Comparison of ENCODE assay signal across 8 mouse cellular contexts in the genomic region with DNA sequence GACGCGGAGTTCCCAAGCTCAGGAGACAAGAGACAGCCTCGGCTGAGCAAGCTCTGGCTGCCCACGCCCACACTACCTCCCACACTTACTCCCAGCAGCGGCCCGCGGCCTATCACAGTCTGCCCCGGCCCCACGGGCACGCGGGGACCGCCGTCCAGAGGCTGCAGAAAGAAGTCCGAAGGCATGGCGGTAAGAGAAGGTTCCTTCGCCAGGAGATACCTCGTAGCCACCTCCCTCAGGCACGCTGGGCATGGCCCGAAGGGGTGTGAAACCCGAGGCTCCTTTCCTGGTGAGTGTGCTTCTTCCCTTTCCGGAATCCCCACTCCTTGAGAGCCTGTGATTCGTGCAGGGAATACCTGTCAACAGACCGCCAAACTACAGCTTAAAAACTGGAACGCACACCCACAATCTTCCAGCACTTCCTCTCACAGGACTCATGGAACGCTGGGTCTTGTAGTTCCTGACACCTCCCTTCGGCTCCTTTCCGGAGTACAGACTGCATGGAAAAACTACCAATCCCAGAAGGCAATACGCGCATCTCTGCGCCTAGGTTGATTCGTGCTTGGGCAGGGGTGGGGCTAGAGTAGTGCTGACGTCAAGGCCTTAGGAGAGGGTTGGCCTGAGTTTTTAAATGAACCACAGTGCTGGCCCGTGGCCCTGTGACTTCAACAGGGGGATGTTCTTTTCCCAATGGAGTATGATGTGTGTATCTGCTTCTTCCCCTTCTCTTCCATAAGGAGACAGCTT. TPM values are rescaled to one million over a fixed set of nuclear protein-coding genes. Genes with fewer than 3 reads are reported as not detected.
A peak's percentile ranks its signal among the peaks of the same experiment; 100 is the strongest.
DNase-seq lines count a peak whose midpoint lies in the region; ATAC-seq lines count a peak whose summit lies in the region.

A gene (minus strand): TSS at position 423 of the 747 bp plus-strand sequence.

- no peaks in the 10 kb centered on the region for H3K36me3 ChIP-seq in heart, embryonic 14.5 days (ENCODE audit: control insufficient read depth, insufficient read depth, low read length)
- peaks cover 10% of the 10 kb centered on the region for H3K36me3 ChIP-seq in liver, embryonic 13.5 days
- no peaks in the 10 kb centered on the region for H3K36me3 ChIP-seq in stomach, embryonic 16.5 days (ENCODE audit: control insufficient read depth, insufficient read depth, low read length)

- H3K27ac ChIP-seq in heart, embryonic 14.5 days (replicated peaks in 1 of 2; ENCODE audit: control insufficient read depth in 1 of 2, insufficient read depth in 1 of 2, low read depth in 2 of 2, low read length in 2 of 2), result peak within 1 kb of the TSS; percentile 46 to 64; a peak in 2 of 4 replicates
- H3K27ac ChIP-seq in liver, embryonic 13.5 days, result peak within 1 kb of the TSS; percentile 98
- peak within 1 kb of the TSS; percentile 88 for H3K27ac ChIP-seq in stomach, embryonic 16.5 days (ENCODE audit: low read length)

- no peaks in the 10 kb centered on the region for H3K27me3 ChIP-seq in heart, embryonic 14.5 days (ENCODE audit: control insufficient read depth, insufficient read depth, low read length)
- H3K27me3 ChIP-seq in liver, embryonic 13.5 days, result no peaks in the 10 kb centered on the region
- no peaks in the 10 kb centered on the region for H3K27me3 ChIP-seq in stomach, embryonic 16.5 days (ENCODE audit: control insufficient read depth, insufficient read depth, low read length)

- no peaks in the 10 kb centered on the region for H3K9me3 ChIP-seq in heart, embryonic 14.5 days (ENCODE audit: control insufficient read depth, low read length)
- H3K9me3 ChIP-seq in liver, embryonic 13.5 days (replicated peaks), result no peaks in the 10 kb centered on the region
- no peaks in the 10 kb centered on the region for H3K9me3 ChIP-seq in stomach, embryonic 16.5 days (replicated peaks; ENCODE audit: control insufficient read depth, low read length)

- peaks cover 3 to 10% of the 10 kb centered on the region in 2 experiments; a peak in 3 of 4 replicates for H3K4me1 ChIP-seq in heart, embryonic 14.5 days (ENCODE audit: control insufficient read depth in 2 of 2, insufficient read depth in 2 of 2, low read length in 2 of 2)
- peaks cover 75% of the 10 kb centered on the region for H3K4me1 ChIP-seq in liver, embryonic 13.5 days (replicated peaks)
- H3K4me1 ChIP-seq in stomach, embryonic 16.5 days (ENCODE audit: control insufficient read depth, insufficient read depth, low read length), result peaks cover 12% of the 10 kb centered on the region

- ATAC-seq in CD4-positive, CD25-positive, alpha-beta regulatory T cell, adult 4 months, result peak; percentile 100
- ATAC-seq in heart, embryonic 14.5 days (ENCODE audit: insufficient number of reproducible peaks, insufficient read depth, low FRiP score, low read depth), result peak; percentile 100
- ATAC-seq in liver, embryonic 13.5 days (ENCODE audit: low read depth), result peak; percentile 96
- ATAC-seq in stomach, embryonic 16.5 days (ENCODE audit: insufficient read depth, low FRiP score), result peak; percentile 100

- peak; percentile 97 for DNase-seq in c-Kit-negative CD71-positive TER-119-positive erythroid progenitor cells, embryonic 14.5 days (ENCODE audit: low read depth, low spot score)
- DNase-seq in fibroblast of lung, adult 2 months (ENCODE audit: low read depth), result peak; percentile 99
- DNase-seq in kidney, postnatal 14 days, result peak; percentile 95
- peak; percentile 95 for DNase-seq in liver, embryonic 13.5 days
- DNase-seq in neural tube, embryonic 10.5 days (ENCODE audit: extremely low spot score, low spot score), result peak; percentile 84

- peak within 1 kb of the TSS; percentile 79 for H3K4me2 ChIP-seq in heart, embryonic 14.5 days (ENCODE audit: low read length)
- H3K4me2 ChIP-seq in liver, embryonic 13.5 days, result peak within 1 kb of the TSS; percentile 80
- peak within 1 kb of the TSS; percentile 77 for H3K4me2 ChIP-seq in stomach, embryonic 16.5 days (ENCODE audit: low read depth, low read length)

- WGBS in heart, embryonic 14.5 days, result 1% methylated on average over 33 of the region's 33 CpGs
- under 1% methylated on average over 33 of the region's 33 CpGs for WGBS in liver, embryonic 13.5 days (ENCODE audit: insufficient replicate concordance)
- WGBS in stomach, embryonic 16.5 days, result 0% methylated on average over 33 of the region's 33 CpGs

- H3K4me3 ChIP-seq in heart, embryonic 14.5 days (ENCODE audit: control insufficient read depth in 1 of 2, insufficient read depth in 1 of 2, low read depth in 1 of 2, low read length in 2 of 2), result peak within 1 kb of the TSS; percentile 80 to 89
- peak within 1 kb of the TSS; percentile 88 for H3K4me3 ChIP-seq in liver, embryonic 13.5 days (replicated peaks)
- H3K4me3 ChIP-seq in stomach, embryonic 16.5 days (replicated peaks; ENCODE audit: low read length), result peak within 1 kb of the TSS; percentile 82

- peak within 1 kb of the TSS; percentile 83 for H3K9ac ChIP-seq in heart, embryonic 14.5 days (ENCODE audit: low read length)
- H3K9ac ChIP-seq in liver, embryonic 13.5 days, result peak within 1 kb of the TSS; percentile 84
- peak within 1 kb of the TSS; percentile 83 for H3K9ac ChIP-seq in stomach, embryonic 16.5 days (ENCODE audit: low read length)

RNA-seq across cellular contexts. Expression of the gene that starts here (rescaled TPM):
- polyA plus RNA-seq in CD4-positive, CD25-positive, alpha-beta regulatory T cell, adult 4 months (2017; shearing (Covaris generic)), result 1 to 10 TPM; 2.9 to 5.6 TPM
- 8.4 and 8.7 TPM in 2 replicates for polyA plus RNA-seq in heart, embryonic 14.5 days (2014; fragmentation: Nextera tagmentation; extraction: Ambion mirVana)
- polyA plus RNA-seq in liver, embryonic 13.5 days (2015; fragmentation: Nextera tagmentation; extraction: Ambion mirVana), result 16.6 and 19.8 TPM in 2 replicates
- 14.2 and 15.5 TPM in 2 replicates for polyA plus RNA-seq in stomach, embryonic 16.5 days (2015; fragmentation: Nextera tagmentation; extraction: Ambion mirVana)

Comparison
In these comparisons a context has a peak if more than half of its experiments do, and no peak if none do; other contexts are left out.
1. Peak in every context shown above with its lines: DNase-seq, ATAC-seq, H3K4me3 ChIP-seq and H3K27ac ChIP-seq.